Mouse (Mus musculus) hindbrain, postnatal 0 days (tissue): ENCODE results near the gene Mier2. TPM values are rescaled to one million over a fixed set of nuclear protein-coding genes. Genes with fewer than 3 reads are reported as not detected.

Experiments used
- ATAC-seq: fragments of 200-750 bp; cut with Nextera tagmentation; 2 replicates; pipeline ENCODE4 v1.8.0; 2017; ENCODE audit warnings: mild to moderate bottlenecking, moderate TSS enrichment, moderate library complexity
- DNase-seq: peaks from one replicate; pipeline ENCODE4 v3.0.0-alpha.2; 2015; ENCODE audit warnings: low spot score
- H3K27ac ChIP-seq: fragments of 300-500 bp; sonication (generic); 2 replicates; pipeline ENCODE4 v1.5.1; 2014; ENCODE audit warnings: mild to moderate bottlenecking
- H3K27me3 ChIP-seq: fragments of 300-500 bp; sonication (generic); 2 replicates; pipeline ENCODE4 v1.6.1; 2014; ENCODE audit warnings: low read length, mixed read lengths; ENCODE audit not compliant: insufficient read depth
- H3K36me3 ChIP-seq: fragments of 300-500 bp; sonication (generic); 2 replicates; pipeline ENCODE4 v1.6.1; 2014; ENCODE audit warnings: low read length, mixed read lengths; ENCODE audit not compliant: insufficient read depth
- H3K4me1 ChIP-seq: fragments of 300-500 bp; sonication (generic); 2 replicates; pipeline ENCODE4 v1.6.1; 2014; ENCODE audit warnings: antibody characterized with exemption, low read length, mixed read lengths; ENCODE audit not compliant: insufficient read depth
- H3K4me2 ChIP-seq: fragments of 300-500 bp; sonication (generic); 2 replicates; pipeline ENCODE4 v1.6.1; 2014; ENCODE audit warnings: low read depth, mild to moderate bottlenecking, low read length, moderate library complexity, mixed read lengths
- H3K4me3 ChIP-seq: fragments of 300-500 bp; sonication (generic); 2 replicates; pipeline ENCODE4 v1.5.1; 2014; ENCODE audit warnings: low read length
- H3K9ac ChIP-seq: fragments of 300-500 bp; sonication (generic); replicated peaks from 2 replicates; pipeline ENCODE4 v1.6.1; 2014; ENCODE audit warnings: mild to moderate bottlenecking, low read length, moderate library complexity, mixed read lengths
- H3K9me3 ChIP-seq: fragments of 300-500 bp; sonication (generic); 2 replicates; pipeline ENCODE4 v1.6.1; 2016; ENCODE audit warnings: low read length, mixed read lengths
- CTCF ChIP-seq: IDR thresholded peaks from 2 replicates; pipeline ENCODE4 v1.5.1; 2016; ENCODE audit warnings: antibody characterized with exemption, control low read depth, low read depth
- WGBS: fragments of 180-500 bp; shearing (Covaris S2); extraction: QIAGEN DNeasy Blood & Tissue Kit; methylation state at CpG from one replicate; pipeline ENCODE4 v1.1.7; 2014; 5-methylcytosine and 5-hydroxymethylcytosine counted together
- polyA plus RNA-seq: library from polyadenylated mRNA; unstranded; fragments of >200 nt; fragmentation: Nextera tagmentation; extraction: Ambion mirVana; gene quantifications from 2 replicates; pipeline ENCODE4 v1.2.1, GENCODE M21; 2015
- total RNA-seq: library from RNA; depleted of rRNA; stranded (reverse); fragments of >200 nt; gene quantifications from 2 replicates; pipeline ENCODE4 v1.2.3, GENCODE M21; 2014

Mier2 gene
- total and polyA plus RNA-seq, 2 experiments from 2014 or later: 36.3 to 115 TPM

DNA sequence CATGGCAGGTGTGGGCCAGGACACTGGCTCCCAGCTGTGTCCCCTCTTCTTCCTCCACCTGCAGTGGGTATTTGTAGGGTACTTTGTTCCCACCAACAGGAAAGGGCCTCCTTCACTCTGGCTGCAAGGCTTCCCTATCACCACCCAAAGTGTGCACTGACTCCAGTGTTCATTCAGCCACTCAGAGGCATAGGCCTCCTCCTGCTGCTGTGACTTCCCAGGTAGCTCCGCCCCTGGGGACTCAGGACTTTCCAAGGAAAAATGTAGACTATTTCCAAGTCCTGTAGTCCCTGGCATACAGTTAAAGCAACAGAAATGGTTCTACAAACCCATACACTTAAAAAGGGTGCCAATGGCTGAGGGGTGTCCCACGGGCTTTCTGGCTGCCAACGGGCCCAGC lies 22.3 kb downstream of the Mier2 start:
- peak overlapping the region; percentile 93 for H3K4me2 ChIP-seq
- 28% methylated on average over 3 of the region's 3 CpGs for WGBS
- H3K9ac ChIP-seq: peak overlapping the region; percentile 53
- H3K27me3 ChIP-seq: no peaks in the 10 kb centered on the region
- no peaks in the 10 kb centered on the region for H3K36me3 ChIP-seq
- no peak for DNase-seq
- peaks cover 8% of the 10 kb centered on the region; the same call in 1 of the 2 replicates for H3K4me1 ChIP-seq
- no peaks in the 10 kb centered on the region for H3K9me3 ChIP-seq
- H3K4me3 ChIP-seq: peak overlapping the region; percentile 59
- ATAC-seq: peak; percentile 2; the same call in 1 of the 2 replicates
- H3K27ac ChIP-seq: no peak overlapping the region; the same call in 1 of the 2 replicates
- TF ChIP-seq CTCF: no peak

DNA sequence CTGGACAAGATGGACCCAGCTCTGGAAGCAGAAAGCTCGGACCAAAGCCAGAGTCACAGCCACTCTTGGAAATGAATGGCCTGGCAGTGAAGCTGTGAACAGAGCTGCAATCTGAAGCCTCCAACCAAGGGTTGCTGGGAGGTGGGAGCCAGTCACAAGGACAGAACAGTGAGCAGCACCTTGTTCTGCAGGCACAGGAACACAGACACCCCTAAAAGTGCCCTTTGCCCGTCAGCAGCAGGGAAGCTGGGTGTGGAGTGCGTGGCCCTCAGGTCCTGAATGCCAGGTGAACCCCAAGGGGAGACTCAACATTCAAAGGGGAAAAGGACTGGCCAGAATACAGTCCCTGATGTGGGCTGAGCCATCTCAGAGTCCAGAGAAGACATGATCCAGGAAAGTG lies 23.4 kb downstream of the Mier2 start:
- no peaks in the 10 kb centered on the region for H3K27me3 ChIP-seq
- DNase-seq: no peak
- WGBS: 85% methylated on average over 3 of the region's 3 CpGs
- H3K9ac ChIP-seq: no peak overlapping the region
- H3K36me3 ChIP-seq: no peaks in the 10 kb centered on the region
- H3K4me3 ChIP-seq: no peak overlapping the region
- no peak overlapping the region for H3K4me2 ChIP-seq
- H3K4me1 ChIP-seq: peaks cover 8% of the 10 kb centered on the region; the same call in 1 of the 2 replicates
- H3K27ac ChIP-seq: no peak overlapping the region
- no peak for ATAC-seq
- no peaks in the 10 kb centered on the region for H3K9me3 ChIP-seq
- TF ChIP-seq CTCF: no peak

DNA sequence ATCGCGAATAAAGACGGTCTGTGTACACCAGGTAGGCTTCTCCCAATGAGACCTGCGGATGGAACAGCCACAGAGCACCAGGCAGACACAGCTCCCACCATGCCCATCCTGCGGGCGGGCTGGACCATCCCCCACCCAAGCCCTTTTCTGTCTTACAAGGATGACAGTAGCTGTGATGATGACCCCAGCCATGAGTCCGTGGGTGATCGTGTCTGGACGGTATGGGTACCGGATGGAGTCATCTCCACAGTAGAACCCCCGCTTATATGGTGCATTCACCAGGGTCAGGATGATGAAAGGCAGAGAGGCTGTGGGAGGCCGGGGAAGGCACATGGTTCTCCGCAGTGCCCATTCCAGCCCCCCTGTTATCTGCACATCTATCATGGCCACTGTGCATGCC lies 24.3 kb downstream of the Mier2 start:
- Histone ChIP-seq H3K4me3 (no peak overlapping the region), H3K4me1 (peaks cover 8% of the 10 kb centered on the region; the same call in 1 of the 2 replicates), H3K9me3 (no peaks in the 10 kb centered on the region), H3K9ac (no peak overlapping the region), H3K27me3 (no peaks in the 10 kb centered on the region), H3K4me2 (no peak overlapping the region), H3K27ac (no peak overlapping the region), H3K36me3 (no peaks in the 10 kb centered on the region)
- WGBS: 97% methylated on average over 13 of the region's 13 CpGs
- no peak for TF ChIP-seq CTCF
- ATAC-seq: no peak
- no peak for DNase-seq

DNA sequence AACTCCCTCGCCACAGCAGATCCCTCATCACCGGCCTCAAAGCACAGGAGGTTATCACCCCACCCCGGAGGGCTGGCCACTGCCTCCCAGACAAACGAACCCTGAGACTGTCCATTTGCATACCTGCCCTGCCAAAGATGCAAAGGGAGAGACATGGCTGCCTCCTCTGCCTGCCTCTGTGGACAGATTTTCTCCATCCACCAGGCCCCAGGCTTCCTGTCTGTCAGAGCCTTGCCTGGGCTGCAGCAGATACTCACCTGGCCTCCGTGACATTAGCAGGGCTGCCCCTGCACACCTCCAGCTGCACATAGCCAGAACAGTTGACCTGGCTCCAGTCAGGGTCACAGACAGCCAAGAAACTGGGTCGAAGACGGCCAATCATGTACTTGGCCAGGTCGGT lies 24.8 kb downstream of the Mier2 start:
- H3K4me1 ChIP-seq: peaks cover 8% of the 10 kb centered on the region; the same call in 1 of the 2 replicates
- DNase-seq: no peak
- no peak for TF ChIP-seq CTCF
- H3K36me3 ChIP-seq: no peaks in the 10 kb centered on the region
- no peak for ATAC-seq
- no peak overlapping the region for H3K4me2 ChIP-seq
- H3K4me3 ChIP-seq: no peak overlapping the region
- WGBS: 70% methylated on average over 8 of the region's 8 CpGs
- H3K27me3 ChIP-seq: no peaks in the 10 kb centered on the region
- H3K9ac ChIP-seq: no peak overlapping the region
- H3K27ac ChIP-seq: no peak overlapping the region
- no peaks in the 10 kb centered on the region for H3K9me3 ChIP-seq

DNA sequence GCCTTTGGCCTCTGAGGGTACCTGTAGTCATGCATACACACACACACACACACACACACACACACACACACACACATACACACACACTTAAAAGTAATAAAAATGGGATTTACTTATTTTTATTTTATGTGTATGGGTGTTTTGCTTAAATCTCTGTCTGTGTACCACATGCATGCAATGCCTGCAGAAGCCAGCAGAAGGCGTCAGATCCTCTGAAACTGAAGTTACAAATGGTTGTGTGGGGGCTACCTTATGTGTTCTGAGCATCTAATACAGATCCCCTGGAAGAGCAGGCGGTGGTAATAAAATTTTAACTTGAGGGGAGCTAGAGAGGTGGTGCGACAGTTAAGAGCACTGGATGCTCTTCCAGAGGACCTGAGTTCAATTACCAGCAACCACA lies 26.9 kb downstream of the Mier2 start:
- Histone ChIP-seq H3K4me1 (peaks cover 4% of the 10 kb centered on the region; the same call in 1 of the 2 replicates), H3K36me3 (no peaks in the 10 kb centered on the region), H3K4me2 (no peak overlapping the region), H3K27me3 (no peaks in the 10 kb centered on the region), H3K27ac (no peak overlapping the region), H3K9ac (no peak overlapping the region), H3K4me3 (no peak overlapping the region), H3K9me3 (no peaks in the 10 kb centered on the region)
- ATAC-seq (no peak), DNase-seq (no peak)
- 86% methylated on average over 3 of the region's 3 CpGs for WGBS
- peak; percentile 12; the same call in 1 of the 2 replicates for TF ChIP-seq CTCF

DNA sequence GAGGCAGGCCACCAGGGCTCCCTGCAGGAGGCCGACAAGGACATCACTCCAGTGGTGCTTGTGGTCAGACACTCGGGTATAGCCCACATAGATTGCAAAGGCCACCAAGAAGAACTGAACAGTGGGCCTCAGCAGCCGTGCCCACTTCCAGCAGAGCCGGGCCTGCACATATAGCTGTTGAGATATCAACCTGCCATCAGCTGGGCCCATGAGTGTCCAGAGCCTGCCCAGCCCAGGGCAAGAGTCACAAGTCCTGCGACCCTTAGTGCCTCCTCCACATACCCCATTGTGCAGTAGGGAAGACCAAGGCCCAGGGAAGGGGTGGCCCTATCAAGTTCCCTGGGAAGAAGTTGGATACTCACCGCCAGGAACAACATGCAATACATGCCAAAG lies 27.6 kb downstream of the Mier2 start:
- WGBS: 92% methylated on average over 6 of the region's 6 CpGs
- ATAC-seq: no peak
- no peak overlapping the region for H3K4me2 ChIP-seq

DNA sequence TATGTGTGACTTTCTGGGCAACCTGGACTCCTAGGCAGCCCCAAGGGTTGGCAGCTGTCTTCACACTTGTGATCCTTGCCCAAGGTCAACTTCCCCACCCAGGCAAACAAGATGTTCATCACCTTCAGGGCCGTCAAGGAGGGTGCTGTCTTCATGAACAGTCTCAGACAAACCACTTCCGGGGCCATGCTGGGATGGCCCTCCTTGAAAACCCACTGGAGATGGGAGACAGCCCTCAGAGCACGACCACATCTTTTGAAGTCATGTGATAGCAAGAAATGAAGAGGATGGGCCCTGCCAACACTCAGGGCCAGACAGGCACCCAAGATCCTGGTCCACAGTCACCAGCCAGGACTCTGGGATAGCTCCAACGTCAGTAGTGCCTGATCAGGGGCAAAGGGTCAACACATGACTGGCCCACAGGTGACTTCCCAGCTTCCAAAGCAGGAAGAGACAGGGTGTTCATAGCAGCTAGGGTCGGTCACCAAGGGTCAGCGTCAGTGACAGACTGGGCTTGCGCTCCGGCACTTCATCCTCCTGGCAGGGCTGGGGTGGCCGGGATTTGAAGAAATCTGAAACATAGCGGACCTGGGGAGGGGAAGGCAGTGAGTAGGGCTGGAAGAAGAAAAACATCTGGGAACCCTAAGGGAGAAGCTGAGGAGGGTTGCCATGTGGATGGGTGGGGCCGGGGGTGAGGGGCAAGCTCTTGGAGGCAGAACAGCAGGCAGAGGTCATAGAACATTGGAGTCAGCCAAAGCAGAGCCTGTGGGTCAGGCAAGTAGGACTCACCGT lies 28.1 kb downstream of the Mier2 start:
- H3K27me3 ChIP-seq: no peaks in the 10 kb centered on the region
- no peak overlapping the region for H3K4me2 ChIP-seq
- no peaks in the 10 kb centered on the region for H3K4me1 ChIP-seq
- no peak overlapping the region for H3K9ac ChIP-seq
- no peak overlapping the region for H3K4me3 ChIP-seq
- ATAC-seq (0 out of 2 replicates have a peak, but pooled peaks have one; percentile 16), DNase-seq (no peak)
- no peaks in the 10 kb centered on the region for H3K36me3 ChIP-seq
- TF ChIP-seq CTCF: no peak
- WGBS: 92% methylated on average over 12 of the region's 12 CpGs
- no peaks in the 10 kb centered on the region for H3K9me3 ChIP-seq
- no peak overlapping the region for H3K27ac ChIP-seq

More for the DNA sequence above, 27.6 kb downstream of the Mier2 start:
- Histone ChIP-seq H3K36me3 (no peaks in the 10 kb centered on the region), H3K4me3 (no peak overlapping the region), H3K27ac (no peak overlapping the region), H3K9ac (no peak overlapping the region), H3K9me3 (no peaks in the 10 kb centered on the region), H3K4me1 (no peaks in the 10 kb centered on the region), H3K27me3 (no peaks in the 10 kb centered on the region)
- no peak for DNase-seq
- no peak for TF ChIP-seq CTCF
